Mouse (Mus musculus) neural tube, embryonic 12.5 days (tissue): ENCODE measurements around the gene Aff3. TPM values are rescaled to one million over a fixed set of nuclear protein-coding genes. Genes with fewer than 3 reads are reported as not detected.

ENCODE experiments used
- ATAC-seq: fragments of 200-750 bp; cut with Nextera tagmentation; 2 replicates; pipeline ENCODE4 v1.8.0; 2017; ENCODE audit warnings: low read depth, mild to moderate bottlenecking, moderate TSS enrichment, moderate library complexity; ENCODE audit not compliant: low FRiP score
- H3K27ac ChIP-seq: fragments of 300-500 bp; sonication (generic); 2 replicates; pipeline ENCODE4 v1.5.1; 2016
- H3K27me3 ChIP-seq: fragments of 300-500 bp; sonication (generic); replicated peaks from 2 replicates; pipeline ENCODE4 v1.6.1; 2016; ENCODE audit warnings: mild to moderate bottlenecking
- H3K36me3 ChIP-seq: fragments of 300-500 bp; sonication (generic); 2 replicates; pipeline ENCODE4 v1.6.1; 2016; ENCODE audit warnings: mild to moderate bottlenecking
- H3K4me1 ChIP-seq: fragments of 300-500 bp; sonication (generic); 2 replicates; pipeline ENCODE4 v1.6.1; 2016
- H3K4me2 ChIP-seq: fragments of 300-500 bp; sonication (generic); replicated peaks from 2 replicates; pipeline ENCODE4 v1.6.1; 2016; ENCODE audit warnings: mild to moderate bottlenecking
- H3K4me3 ChIP-seq: fragments of 300-500 bp; sonication (generic); 2 replicates; pipeline ENCODE4 v1.5.1; 2016
- H3K9ac ChIP-seq: fragments of 300-500 bp; sonication (generic); 2 replicates; pipeline ENCODE4 v1.6.1; 2016; ENCODE audit warnings: mild to moderate bottlenecking
- H3K9me3 ChIP-seq: fragments of 300-500 bp; sonication (generic); 2 replicates; pipeline ENCODE4 v1.6.1; 2016; ENCODE audit warnings: mild to moderate bottlenecking
- WGBS: fragments of 180-500 bp; shearing (Covaris S2); methylation state at CpG from one replicate; pipeline ENCODE4 v1.1.7; 2016; 5-methylcytosine and 5-hydroxymethylcytosine counted together
- polyA plus RNA-seq: library from polyadenylated mRNA; unstranded; fragments of >200 nt; fragmentation: Nextera tagmentation; extraction: Ambion mirVana; gene quantifications from 2 replicates; pipeline ENCODE4 v1.2.1, GENCODE M21; 2016

Gene Aff3
- polyA plus RNA-seq, 1 experiment from 2014 or later, result 37.7 TPM

DNA sequence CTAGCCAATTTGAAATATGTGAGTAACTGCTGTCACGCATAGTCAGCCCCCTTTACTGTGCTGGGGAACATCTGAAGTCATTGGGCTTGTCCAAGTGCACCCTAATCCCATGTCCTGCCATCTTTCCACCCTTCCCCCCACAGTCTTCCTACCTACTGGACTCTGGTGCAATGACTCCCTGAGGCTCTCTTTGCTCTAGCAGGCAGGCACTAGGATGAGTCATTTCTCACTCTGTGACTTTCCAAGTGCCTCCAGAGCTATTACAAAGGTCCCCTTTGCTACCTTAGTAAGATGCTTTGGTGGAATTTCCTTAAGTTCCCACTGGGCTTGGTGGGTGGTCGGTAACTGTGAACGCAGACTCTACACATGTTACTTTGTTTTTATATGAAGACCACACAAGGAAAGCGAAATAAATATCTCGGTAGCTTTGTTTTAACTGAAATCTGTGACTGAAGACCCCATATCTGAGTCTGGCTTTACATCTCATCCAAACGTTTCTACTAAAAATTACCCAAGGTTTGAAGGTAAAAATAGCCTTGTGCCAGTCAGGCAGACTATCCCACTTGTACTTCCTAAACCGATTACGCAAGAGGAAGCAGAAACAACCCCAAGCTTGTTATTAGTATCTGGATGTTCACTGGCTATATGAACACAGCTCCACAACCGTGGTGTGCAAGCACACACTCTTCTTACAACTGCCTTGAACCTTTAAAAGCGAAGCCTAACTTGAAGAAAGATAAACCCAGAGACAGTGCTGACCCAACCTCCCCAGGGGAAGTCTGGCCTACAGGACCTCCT is 405.0 kb downstream of the Aff3 start:
- Histone ChIP-seq H3K36me3 (no peaks in the 10 kb centered on the region), H3K4me3 (no peak overlapping the region), H3K27ac (no peak overlapping the region), H3K27me3 (no peaks in the 10 kb centered on the region), H3K4me2 (no peak overlapping the region), H3K4me1 (peaks cover 18% of the 10 kb centered on the region), H3K9ac (no peak overlapping the region), H3K9me3 (no peaks in the 10 kb centered on the region)
- ATAC-seq, result no peak
- 82% methylated on average over 10 of the region's 10 CpGs for WGBS

DNA sequence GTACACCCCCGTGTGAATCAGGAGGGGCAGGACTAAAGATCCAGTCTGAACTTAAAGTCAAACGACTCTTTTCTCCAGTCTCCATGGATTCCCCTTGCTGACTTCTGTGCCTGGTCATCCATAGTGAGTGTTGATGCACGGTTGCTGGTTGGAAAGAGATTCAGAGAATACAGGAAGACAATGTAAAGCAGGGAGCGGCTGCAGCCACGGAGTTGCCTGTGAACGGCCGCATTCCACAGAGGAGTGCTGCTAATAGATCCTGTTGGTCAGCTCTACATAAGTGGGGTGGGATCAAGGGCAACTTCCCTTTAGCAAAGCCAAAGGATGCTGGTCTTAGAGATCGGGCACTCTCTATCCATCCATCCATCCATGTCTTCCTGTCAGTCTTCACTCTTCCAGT is 410.3 kb downstream of the Aff3 start:
- Histone ChIP-seq H3K36me3 (no peaks in the 10 kb centered on the region), H3K9ac (no peak overlapping the region), H3K9me3 (no peaks in the 10 kb centered on the region), H3K4me3 (no peak overlapping the region), H3K4me1 (no peaks in the 10 kb centered on the region), H3K4me2 (no peak overlapping the region), H3K27ac (no peak overlapping the region), H3K27me3 (no peaks in the 10 kb centered on the region)
- 86% methylated on average over 8 of the region's 8 CpGs for whole genome bisulfite sequencing
- no peak for ATAC-seq

DNA sequence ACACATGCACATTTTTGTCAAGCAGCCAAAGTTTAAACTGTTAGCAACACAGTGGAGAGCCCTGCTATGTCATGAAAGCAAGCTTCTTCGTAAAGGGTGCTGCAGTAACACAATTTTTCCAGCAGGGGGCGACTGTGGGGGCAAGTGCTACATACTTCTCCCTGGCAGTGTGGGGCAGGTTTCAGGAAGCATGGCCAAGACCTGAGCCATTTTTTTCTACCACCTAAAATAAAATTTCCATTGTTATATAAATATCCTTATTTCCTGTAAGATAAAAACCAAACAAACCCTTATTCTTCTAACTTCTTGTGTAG is 412.0 kb downstream of the Aff3 start:
- Histone ChIP-seq H3K4me3 (no peak overlapping the region), H3K27me3 (no peaks in the 10 kb centered on the region), H3K9ac (no peak overlapping the region), H3K27ac (no peak overlapping the region), H3K4me2 (no peak overlapping the region), H3K4me1 (peaks cover 9% of the 10 kb centered on the region), H3K9me3 (no peaks in the 10 kb centered on the region), H3K36me3 (no peaks in the 10 kb centered on the region)
- 48% methylated on average over 2 of the region's 2 CpGs for WGBS
- no peak for ATAC-seq

- ATAC-seq, result no peak
- H3K9me3 ChIP-seq, result no peaks in the 10 kb centered on the region
- no peak overlapping the region for H3K27ac ChIP-seq
- no peaks in the 10 kb centered on the region for H3K27me3 ChIP-seq
- peaks cover 14% of the 10 kb centered on the region for H3K4me1 ChIP-seq
- no peaks in the 10 kb centered on the region for H3K36me3 ChIP-seq
- H3K9ac ChIP-seq, result no peak overlapping the region
- 87% methylated on average over 19 of the region's 19 CpGs for WGBS
- H3K4me2 ChIP-seq, result no peak overlapping the region
- no peak overlapping the region for H3K4me3 ChIP-seq
These were observed 412.6 kb downstream of the Aff3 start for GRCm38 (mm10) chr1:38252031-38252765.

GRCm38 (mm10) chr1:38251448-38251847 is 413.3 kb downstream of the Aff3 start:
- no peak for ATAC-seq
- WGBS, result 91% methylated on average over 11 of the region's 11 CpGs

GRCm38 (mm10) chr1:38250246-38250645 is 414.5 kb downstream of the Aff3 start:
- no peak for ATAC-seq
- H3K9ac ChIP-seq, result no peak overlapping the region
- WGBS, result 86% methylated on average over 3 of the region's 3 CpGs

More at GRCm38 (mm10) chr1:38251448-38251847, 413.3 kb downstream of the Aff3 start:
- Histone ChIP-seq H3K27me3 (no peaks in the 10 kb centered on the region), H3K9ac (no peak overlapping the region), H3K4me2 (no peak overlapping the region), H3K36me3 (no peaks in the 10 kb centered on the region), H3K9me3 (no peaks in the 10 kb centered on the region), H3K27ac (no peak overlapping the region), H3K4me1 (peaks cover 20% of the 10 kb centered on the region), H3K4me3 (no peak overlapping the region)

GRCm38 (mm10) chr1:38249561-38249960 is 415.2 kb downstream of the Aff3 start:
- Histone ChIP-seq H3K27ac (no peak overlapping the region), H3K36me3 (no peaks in the 10 kb centered on the region), H3K4me2 (no peak overlapping the region), H3K9me3 (no peaks in the 10 kb centered on the region), H3K4me1 (peaks cover 20% of the 10 kb centered on the region), H3K9ac (no peak overlapping the region), H3K4me3 (no peak overlapping the region), H3K27me3 (no peaks in the 10 kb centered on the region)
- WGBS, result 88% methylated on average over 7 of the region's 7 CpGs
- ATAC-seq, result no peak

More at GRCm38 (mm10) chr1:38250246-38250645, 414.5 kb downstream of the Aff3 start:
- Histone ChIP-seq H3K4me3 (no peak overlapping the region), H3K4me2 (no peak overlapping the region), H3K27ac (no peak overlapping the region), H3K36me3 (no peaks in the 10 kb centered on the region), H3K4me1 (peaks cover 20% of the 10 kb centered on the region), H3K27me3 (no peaks in the 10 kb centered on the region), H3K9me3 (no peaks in the 10 kb centered on the region)

DNA sequence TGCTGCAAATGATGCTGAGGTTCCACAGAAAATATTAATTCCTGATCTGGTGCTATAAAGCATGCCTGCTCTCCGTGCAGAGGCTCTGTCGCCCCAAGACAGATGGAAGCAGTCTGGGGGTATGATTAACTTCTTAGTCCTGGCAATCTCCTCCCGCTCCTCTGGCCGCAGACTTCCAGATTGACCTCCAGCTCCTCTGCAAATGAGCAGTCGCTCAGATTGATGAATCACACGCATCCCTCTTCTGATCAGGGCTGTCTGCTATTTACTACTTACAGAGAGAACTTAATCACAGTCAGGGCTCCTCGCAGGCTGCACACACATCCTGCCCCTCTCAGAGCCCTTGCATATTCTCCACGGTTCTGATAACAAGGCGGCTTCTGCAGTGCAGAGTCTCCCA is 416.7 kb downstream of the Aff3 start:
- 35% methylated on average over 9 of the region's 9 CpGs for WGBS
- Histone ChIP-seq H3K9ac (no peak overlapping the region), H3K27me3 (no peaks in the 10 kb centered on the region), H3K4me3 (no peak overlapping the region), H3K9me3 (no peaks in the 10 kb centered on the region), H3K36me3 (no peaks in the 10 kb centered on the region), H3K4me2 (0 out of 2 replicates have a peak overlapping the region, but pooled peaks have one; percentile 5), H3K4me1 (peaks cover 20% of the 10 kb centered on the region), H3K27ac (peak overlapping the region; percentile 26; the same call in 1 of the 2 replicates)
- peak; percentile 39; the same call in 1 of the 2 replicates for ATAC-seq

DNA sequence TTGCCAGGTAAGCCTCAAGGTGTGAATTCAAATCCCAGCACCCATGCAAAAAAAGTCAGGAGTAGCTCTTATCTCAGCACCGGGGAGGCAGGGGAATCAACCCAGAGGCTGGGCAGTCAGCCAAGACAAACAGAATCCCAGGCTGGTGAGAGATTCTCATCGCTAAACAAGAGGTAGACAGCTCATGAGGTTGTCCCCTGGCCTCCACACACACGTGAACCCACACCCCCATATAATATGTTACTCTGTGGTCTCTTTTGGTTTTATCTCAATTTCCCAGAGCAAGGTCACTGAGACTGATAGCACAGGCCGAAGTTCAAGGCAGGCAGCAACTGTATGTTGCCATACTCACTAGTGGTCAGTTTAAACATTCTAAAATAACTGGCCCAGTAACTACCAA is 422.2 kb downstream of the Aff3 start:
- no peak overlapping the region for H3K27ac ChIP-seq
- no peak overlapping the region for H3K4me3 ChIP-seq
- no peak overlapping the region for H3K4me2 ChIP-seq
- no peaks in the 10 kb centered on the region for H3K36me3 ChIP-seq
- no peak for ATAC-seq
- peaks cover 10% of the 10 kb centered on the region; the same call in 1 of the 2 replicates for H3K4me1 ChIP-seq
- 76% methylated on average over 4 of the region's 4 CpGs for WGBS
- no peak overlapping the region for H3K9ac ChIP-seq
- no peaks in the 10 kb centered on the region for H3K27me3 ChIP-seq
- no peaks in the 10 kb centered on the region for H3K9me3 ChIP-seq

DNA sequence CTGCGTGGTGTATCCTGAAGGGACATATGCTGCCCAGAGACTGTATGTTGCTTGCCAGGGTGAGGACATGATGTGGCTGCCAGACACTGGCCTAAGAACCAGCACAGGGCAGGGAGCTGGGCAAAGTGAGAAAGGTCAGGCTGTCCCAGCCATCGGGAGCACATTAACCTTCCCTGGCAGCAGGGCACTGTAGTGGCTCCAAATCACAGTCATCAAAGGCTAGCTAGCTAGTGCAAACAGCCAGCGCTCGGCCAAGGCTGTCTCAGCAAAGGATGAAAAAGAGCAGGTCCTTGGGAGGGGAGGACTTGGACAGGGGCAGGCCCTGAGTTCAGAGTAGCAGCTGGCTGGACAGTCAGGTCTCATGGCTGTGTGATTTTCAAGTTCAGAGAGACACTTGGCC is 423.0 kb downstream of the Aff3 start:
- no peaks in the 10 kb centered on the region for H3K36me3 ChIP-seq
- H3K4me2 ChIP-seq, result no peak overlapping the region
- no peaks in the 10 kb centered on the region for H3K27me3 ChIP-seq
- H3K9ac ChIP-seq, result no peak overlapping the region
- ATAC-seq, result no peak
- H3K27ac ChIP-seq, result no peak overlapping the region
- peaks cover 8% of the 10 kb centered on the region for H3K4me1 ChIP-seq
- no peaks in the 10 kb centered on the region for H3K9me3 ChIP-seq
- WGBS, result 80% methylated on average over 4 of the region's 4 CpGs
- H3K4me3 ChIP-seq, result no peak overlapping the region

DNA sequence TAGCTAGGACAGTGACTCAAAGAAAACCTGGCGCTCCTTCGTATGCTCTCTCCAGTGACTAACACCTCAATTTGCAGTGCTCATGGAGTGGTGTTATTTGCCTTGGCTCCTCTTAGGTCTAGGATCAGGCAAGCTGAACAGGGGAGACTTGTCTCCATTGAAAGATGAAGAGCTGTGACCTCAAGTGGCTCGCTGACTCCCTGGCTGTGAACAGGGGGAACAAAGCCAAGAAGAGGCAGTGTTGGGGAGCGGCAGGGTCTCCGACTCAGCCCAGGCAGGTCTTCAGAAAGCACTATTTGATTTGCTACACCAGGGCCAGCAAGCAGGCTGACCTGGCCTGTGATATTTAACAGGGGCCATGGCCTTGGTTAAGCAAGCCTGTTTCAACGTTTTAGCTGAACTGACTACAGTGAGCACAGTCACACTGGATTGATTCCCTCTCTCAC is 423.5 kb downstream of the Aff3 start:
- Histone ChIP-seq H3K9ac (no peak overlapping the region), H3K36me3 (no peaks in the 10 kb centered on the region), H3K9me3 (no peaks in the 10 kb centered on the region), H3K4me1 (peaks cover 6% of the 10 kb centered on the region; the same call in 1 of the 2 replicates), H3K4me2 (no peak overlapping the region), H3K27me3 (no peaks in the 10 kb centered on the region), H3K27ac (no peak overlapping the region), H3K4me3 (no peak overlapping the region)
- WGBS, result 87% methylated on average over 6 of the region's 6 CpGs
- ATAC-seq, result no peak

DNA sequence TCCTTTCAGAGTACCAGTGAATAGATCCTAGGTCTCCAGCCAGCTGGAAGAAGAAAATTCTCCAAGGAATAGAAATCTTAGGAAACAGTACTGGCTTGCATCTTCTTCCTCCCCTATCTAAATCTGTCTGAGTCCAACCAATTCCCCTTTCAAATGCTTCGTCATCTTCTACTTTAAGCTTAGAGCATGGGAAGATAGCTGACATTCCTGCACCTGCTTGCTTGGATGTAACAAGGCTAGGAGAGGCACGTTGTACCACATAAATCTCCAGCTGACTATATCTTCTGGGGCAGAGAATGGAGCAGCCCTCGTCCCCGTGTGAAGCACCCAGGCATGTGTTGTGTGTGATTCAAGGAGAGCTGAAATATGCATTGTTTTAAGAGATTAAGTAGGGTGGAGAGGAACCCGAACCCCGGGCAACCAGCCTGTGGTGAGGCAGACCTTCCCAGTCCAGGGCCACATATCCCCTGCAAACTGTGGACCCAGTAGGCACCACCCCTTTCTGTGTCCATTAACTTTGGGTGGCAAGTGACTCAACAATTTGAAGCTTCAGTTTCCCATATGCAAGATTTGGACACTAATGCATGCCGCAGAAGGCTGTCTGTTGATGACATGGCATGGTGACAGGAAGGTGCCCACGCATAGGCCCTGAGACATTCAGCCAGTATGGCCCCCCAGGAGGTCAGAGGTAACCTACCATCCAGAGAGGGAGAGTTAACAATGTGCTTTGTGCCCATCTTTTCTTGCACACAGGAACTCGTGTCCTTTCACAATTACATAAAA is 424.1 kb downstream of the Aff3 start:
- Histone ChIP-seq H3K4me3 (no peak overlapping the region), H3K4me1 (peaks cover 6% of the 10 kb centered on the region; the same call in 1 of the 2 replicates)
- WGBS, result 86% methylated on average over 9 of the region's 9 CpGs

More for the DNA sequence above, 424.1 kb downstream of the Aff3 start:
- Histone ChIP-seq H3K36me3 (no peaks in the 10 kb centered on the region), H3K9ac (no peak overlapping the region), H3K27me3 (no peaks in the 10 kb centered on the region), H3K9me3 (no peaks in the 10 kb centered on the region), H3K4me2 (no peak overlapping the region), H3K27ac (no peak overlapping the region)
- ATAC-seq, result no peak
